Mouse (Mus musculus) hindbrain, embryonic 15.5 days (tissue): Measurements from ENCODE around the gene Fignl2. TPM values are rescaled to one million over a fixed set of nuclear protein-coding genes. Genes with fewer than 3 reads are reported as not detected.

Experiments used
- ATAC-seq: fragments of 200-750 bp; cut with Nextera tagmentation; 2 replicates; pipeline ENCODE4 v1.8.0; 2017; ENCODE audit warnings: low read depth, moderate number of reproducible peaks, moderate TSS enrichment; ENCODE audit not compliant: low FRiP score
- H3K27ac ChIP-seq: fragments of 300-500 bp; sonication (generic); replicated peaks from 2 replicates; pipeline ENCODE4 v1.5.1; 2015; ENCODE audit warnings: mild to moderate bottlenecking, inconsistent platforms
- H3K27me3 ChIP-seq: fragments of 300-500 bp; sonication (generic); 2 replicates; pipeline ENCODE4 v1.6.1; 2015; ENCODE audit warnings: control low read depth, inconsistent platforms
- H3K36me3 ChIP-seq: fragments of 300-500 bp; sonication (generic); 2 replicates; pipeline ENCODE4 v1.6.1; 2015; ENCODE audit warnings: control low read depth, inconsistent platforms
- H3K4me1 ChIP-seq: fragments of 300-500 bp; sonication (generic); replicated peaks from 2 replicates; pipeline ENCODE4 v1.6.1; 2015; ENCODE audit warnings: control low read depth, inconsistent platforms
- H3K4me2 ChIP-seq: fragments of 300-500 bp; sonication (generic); 2 replicates; pipeline ENCODE4 v1.6.1; 2015; ENCODE audit warnings: moderate library complexity, mild to moderate bottlenecking, inconsistent platforms
- H3K4me3 ChIP-seq: fragments of 300-500 bp; sonication (generic); 2 replicates; pipeline ENCODE4 v1.5.1; 2015; ENCODE audit warnings: mild to moderate bottlenecking, inconsistent platforms
- H3K9ac ChIP-seq: fragments of 300-500 bp; sonication (generic); 2 replicates; pipeline ENCODE4 v1.6.1; 2015; ENCODE audit warnings: inconsistent platforms
- H3K9me3 ChIP-seq: fragments of 300-500 bp; sonication (generic); 2 replicates; pipeline ENCODE4 v1.6.1; 2016; ENCODE audit warnings: control low read depth, inconsistent platforms
- WGBS: fragments of 180-500 bp; shearing (Covaris S2); methylation state at CpG from one replicate; pipeline ENCODE4 v1.1.7; 2015; 5-methylcytosine and 5-hydroxymethylcytosine counted together
- polyA plus RNA-seq: library from polyadenylated mRNA; unstranded; fragments of >200 nt; fragmentation: Nextera tagmentation; extraction: Ambion mirVana; gene quantifications from 2 replicates; pipeline ENCODE4 v1.2.1, GENCODE M21; 2015

The Fignl2 gene
- polyA plus RNA-seq, 1 experiment from 2014 or later, result 0.10 TPM

DNA sequence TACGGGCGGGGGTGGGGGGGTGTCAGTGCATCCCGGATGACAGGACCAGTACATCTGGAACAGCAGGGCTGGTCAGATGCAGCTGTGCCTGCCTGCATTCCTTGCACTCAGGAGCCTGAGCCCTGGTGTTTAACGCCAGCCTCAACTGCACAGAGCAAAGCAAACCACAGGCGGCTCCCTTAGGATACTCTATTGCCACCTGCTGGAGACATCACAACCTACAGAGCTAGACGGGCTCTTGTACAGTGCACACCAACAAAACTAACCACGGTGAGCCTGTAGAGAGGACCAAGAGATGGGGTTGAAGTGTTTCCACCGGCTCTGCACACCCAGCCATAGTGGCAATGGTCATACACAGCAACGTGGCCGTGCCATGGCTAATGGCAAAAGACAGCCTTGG lies 22.1 kb downstream of the Fignl2 start:
- peak; percentile 68; the same call in 1 of the 2 replicates for ATAC-seq
- Histone ChIP-seq H3K4me2 (no peak overlapping the region), H3K27ac (no peak overlapping the region), H3K36me3 (no peaks in the 10 kb centered on the region), H3K27me3 (peaks cover 38% of the 10 kb centered on the region), H3K4me1 (peaks cover 32% of the 10 kb centered on the region), H3K9me3 (no peaks in the 10 kb centered on the region), H3K9ac (no peak overlapping the region), H3K4me3 (no peak overlapping the region)
- 40% methylated on average over 10 of the region's 10 CpGs for WGBS

DNA sequence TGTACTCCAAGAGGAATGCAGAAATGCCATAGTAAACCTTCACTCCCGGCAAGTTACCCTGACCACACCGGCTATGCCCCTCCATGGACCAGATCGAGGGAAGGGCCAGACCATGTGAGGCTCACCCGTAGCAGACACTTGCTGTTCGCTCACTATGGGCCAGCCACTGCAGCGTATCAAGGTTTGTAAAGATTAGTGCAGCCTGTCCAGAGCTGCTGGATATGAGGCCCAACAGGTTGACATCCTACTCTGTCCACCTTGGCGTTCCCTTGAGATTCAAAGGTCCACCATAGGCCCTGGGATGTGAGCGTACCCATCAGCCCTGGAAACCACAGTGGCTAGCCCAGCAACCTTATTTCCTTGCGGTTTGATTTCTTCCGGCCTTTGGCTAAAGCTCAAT lies 23.8 kb downstream of the Fignl2 start:
- ATAC-seq, result no peak
- 79% methylated on average over 10 of the region's 10 CpGs for WGBS
- H3K9me3 ChIP-seq, result no peaks in the 10 kb centered on the region
- H3K4me2 ChIP-seq, result no peak overlapping the region
- H3K36me3 ChIP-seq, result no peaks in the 10 kb centered on the region
- H3K4me3 ChIP-seq, result no peak overlapping the region
- no peak overlapping the region for H3K27ac ChIP-seq
- H3K27me3 ChIP-seq, result peaks cover 44% of the 10 kb centered on the region
- H3K9ac ChIP-seq, result no peak overlapping the region
- H3K4me1 ChIP-seq, result peaks cover 26% of the 10 kb centered on the region

- no peaks in the 10 kb centered on the region for H3K9me3 ChIP-seq
- no peak for ATAC-seq
- peak overlapping the region; percentile 62 for H3K4me2 ChIP-seq
- 8% methylated on average over 52 of the region's 65 CpGs for WGBS
- H3K36me3 ChIP-seq, result no peaks in the 10 kb centered on the region
- H3K27me3 ChIP-seq, result peaks cover 47% of the 10 kb centered on the region
- H3K4me1 ChIP-seq, result peaks cover 26% of the 10 kb centered on the region
- H3K4me3 ChIP-seq, result peak overlapping the region; percentile 38
- no peak overlapping the region for H3K27ac ChIP-seq
- H3K9ac ChIP-seq, result no peak overlapping the region
Observed at GRCm38 (mm10) chr15:101053832-101054459, 24.4 kb downstream of the Fignl2 start.

GRCm38 (mm10) chr15:101052560-101053501 lies 25.5 kb downstream of the Fignl2 start:
- H3K27ac ChIP-seq, result no peak overlapping the region
- WGBS, result 8% methylated on average over 92 of the region's 120 CpGs
- no peak for ATAC-seq
- H3K36me3 ChIP-seq, result no peaks in the 10 kb centered on the region
- H3K4me3 ChIP-seq, result peak overlapping the region; percentile 38
- H3K4me1 ChIP-seq, result peaks cover 26% of the 10 kb centered on the region
- 0 out of 2 replicates have a peak overlapping the region, but pooled peaks have one; percentile 20 for H3K9ac ChIP-seq
- peaks cover 58% of the 10 kb centered on the region for H3K27me3 ChIP-seq
- peak overlapping the region; percentile 62 for H3K4me2 ChIP-seq
- no peaks in the 10 kb centered on the region for H3K9me3 ChIP-seq

DNA sequence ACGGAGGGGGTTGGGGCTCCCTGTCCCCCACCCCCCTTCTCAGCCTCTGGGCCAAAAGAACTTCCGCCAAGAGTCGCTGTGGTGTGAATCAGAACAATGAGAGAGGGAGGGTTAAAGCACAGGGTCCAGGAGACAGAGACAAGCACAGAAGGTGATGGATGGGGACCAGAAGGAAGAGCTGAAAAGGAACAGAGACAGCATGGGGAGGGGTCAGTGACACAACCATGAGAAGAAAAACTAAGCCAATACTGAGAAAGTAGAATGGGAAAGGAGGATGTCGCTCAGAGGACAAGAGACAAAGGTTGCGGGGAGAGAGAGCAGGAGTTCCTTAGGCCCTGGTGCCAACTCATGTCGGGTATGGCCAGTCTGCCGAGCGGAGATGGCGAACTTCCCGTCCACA lies 26.5 kb downstream of the Fignl2 start:
- peaks cover 33% of the 10 kb centered on the region for H3K4me1 ChIP-seq
- no peak overlapping the region for H3K4me2 ChIP-seq
- 24% methylated on average over 10 of the region's 10 CpGs for WGBS
- H3K27me3 ChIP-seq, result peaks cover 67% of the 10 kb centered on the region
- no peaks in the 10 kb centered on the region for H3K36me3 ChIP-seq
- no peak overlapping the region for H3K27ac ChIP-seq
- no peak for ATAC-seq
- H3K9me3 ChIP-seq, result no peaks in the 10 kb centered on the region
- no peak overlapping the region for H3K4me3 ChIP-seq
- no peak overlapping the region for H3K9ac ChIP-seq

GRCm38 (mm10) chr15:101048338-101048896 lies 29.9 kb downstream of the Fignl2 start:
- Histone ChIP-seq H3K27ac (no peak overlapping the region), H3K9me3 (no peaks in the 10 kb centered on the region), H3K9ac (no peak overlapping the region), H3K4me3 (no peak overlapping the region), H3K36me3 (no peaks in the 10 kb centered on the region), H3K4me2 (no peak overlapping the region), H3K4me1 (peaks cover 36% of the 10 kb centered on the region), H3K27me3 (peaks cover 71% of the 10 kb centered on the region)
- WGBS, result 60% methylated on average over 5 of the region's 5 CpGs
- no peak for ATAC-seq

GRCm38 (mm10) chr15:101047194-101047555 lies 31.2 kb downstream of the Fignl2 start, which contains the start of gene Gm47841:
Gene Gm47841 (minus strand): TSS chr15:101047397.
- Histone ChIP-seq H3K4me2 (peak within 1 kb of the TSS; percentile 81), H3K27me3 (peaks cover 58% of the 10 kb centered on the region), H3K4me3 (peak within 1 kb of the TSS; percentile 42), H3K9ac (peak within 1 kb of the TSS; percentile 52), H3K27ac (no peak within 1 kb of the TSS), H3K36me3 (no peaks in the 10 kb centered on the region), H3K9me3 (no peaks in the 10 kb centered on the region), H3K4me1 (peaks cover 24% of the 10 kb centered on the region)
- peak; percentile 10; the same call in 1 of the 2 replicates for ATAC-seq
- WGBS, result 3% methylated on average over 23 of the region's 23 CpGs

GRCm38 (mm10) chr15:101046527-101047193 lies 31.7 kb downstream of the Fignl2 start:
- peaks cover 19% of the 10 kb centered on the region for H3K4me1 ChIP-seq
- peak; percentile 57; the same call in 1 of the 2 replicates for ATAC-seq
- H3K9me3 ChIP-seq, result no peaks in the 10 kb centered on the region
- peaks cover 54% of the 10 kb centered on the region for H3K27me3 ChIP-seq
- H3K4me2 ChIP-seq, result peak overlapping the region; percentile 81
- H3K27ac ChIP-seq, result no peak overlapping the region
- H3K9ac ChIP-seq, result peak overlapping the region; percentile 52
- under 1% methylated on average over 74 of the region's 77 CpGs for WGBS
- H3K36me3 ChIP-seq, result no peaks in the 10 kb centered on the region
- H3K4me3 ChIP-seq, result peak overlapping the region; percentile 42

- Histone ChIP-seq H3K4me2 (peak overlapping the region; percentile 81), H3K9ac (peak overlapping the region; percentile 52), H3K36me3 (peaks cover 5% of the 10 kb centered on the region), H3K4me3 (peak overlapping the region; percentile 42), H3K9me3 (no peaks in the 10 kb centered on the region), H3K4me1 (peaks cover 18% of the 10 kb centered on the region), H3K27ac (no peak overlapping the region), H3K27me3 (peaks cover 50% of the 10 kb centered on the region)
- ATAC-seq, result no peak
- WGBS, result 2% methylated on average over 43 of the region's 43 CpGs
Observed at GRCm38 (mm10) chr15:101046039-101046526, 32.3 kb downstream of the Fignl2 start.

DNA sequence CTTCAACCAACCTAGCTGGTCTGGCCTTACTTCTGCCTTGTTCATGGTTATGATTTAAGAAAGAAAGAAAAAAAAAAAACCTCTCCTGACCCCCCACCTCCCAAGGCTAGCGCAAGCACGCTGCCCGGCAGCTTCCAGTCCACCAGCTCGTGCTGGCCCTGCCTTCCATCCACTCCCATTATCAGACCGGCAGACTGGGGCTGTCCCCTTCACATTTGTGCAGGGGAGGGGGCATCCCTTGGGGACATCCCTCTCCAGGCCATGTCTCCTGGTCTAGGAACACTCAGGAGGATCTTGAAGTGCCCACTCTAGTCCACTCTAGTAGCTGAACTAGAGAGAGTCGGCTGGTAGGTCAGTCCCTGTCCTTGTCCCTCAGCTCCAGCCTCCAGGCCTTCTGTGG lies 33.8 kb downstream of the Fignl2 start:
- Histone ChIP-seq H3K4me3 (no peak overlapping the region), H3K27me3 (peaks cover 44% of the 10 kb centered on the region), H3K36me3 (peaks cover 17% of the 10 kb centered on the region), H3K4me2 (no peak overlapping the region), H3K9me3 (no peaks in the 10 kb centered on the region), H3K9ac (no peak overlapping the region), H3K4me1 (peaks cover 18% of the 10 kb centered on the region), H3K27ac (no peak overlapping the region)
- ATAC-seq, result no peak
- 39% methylated on average over 6 of the region's 6 CpGs for WGBS

DNA sequence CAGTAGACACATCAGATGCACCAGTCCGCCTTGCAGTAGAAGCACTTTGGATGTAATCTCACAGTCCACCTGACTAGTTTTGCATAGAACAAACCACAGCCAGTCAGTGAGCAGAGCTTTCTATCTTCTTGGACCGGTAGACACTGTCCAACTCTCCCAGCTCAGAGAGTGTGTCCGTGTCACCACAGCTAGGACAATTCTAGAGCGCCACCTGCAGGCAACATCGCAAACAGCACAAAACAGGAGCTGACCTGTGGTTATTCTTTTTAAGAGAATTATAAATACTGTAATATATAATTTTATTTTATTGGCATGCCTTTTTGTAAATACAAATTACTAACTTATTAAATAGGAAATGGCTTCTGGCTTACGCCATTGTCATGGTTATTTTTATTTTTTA lies 35.8 kb downstream of the Fignl2 start:
- H3K4me1 ChIP-seq, result peaks cover 18% of the 10 kb centered on the region
- peaks cover 29% of the 10 kb centered on the region for H3K27me3 ChIP-seq
- no peak overlapping the region for H3K9ac ChIP-seq
- ATAC-seq, result no peak
- no peak overlapping the region for H3K27ac ChIP-seq
- H3K4me2 ChIP-seq, result no peak overlapping the region
- H3K9me3 ChIP-seq, result no peaks in the 10 kb centered on the region
- WGBS, result 30% methylated on average over 6 of the region's 6 CpGs
- H3K36me3 ChIP-seq, result peaks cover 20% of the 10 kb centered on the region
- H3K4me3 ChIP-seq, result no peak overlapping the region
